Mouse (Mus musculus) ES-E14 (cell line): ENCODE data around the gene Atxn10.

Source experiments
- CHD2 ChIP-seq: IDR thresholded peaks from 2 replicates; pipeline ENCODE4 v1.6.1; 2014; ENCODE audit warnings: mild to moderate bottlenecking, low read depth, low read length, inconsistent platforms
- MAFK ChIP-seq: IDR thresholded peaks from 2 replicates; pipeline ENCODE4 v1.6.1; 2014; ENCODE audit warnings: mild to moderate bottlenecking, low read depth, low read length, inconsistent platforms; ENCODE audit not compliant: insufficient read depth
- ZC3H11A ChIP-seq: IDR thresholded peaks from 2 replicates; pipeline ENCODE4 v1.6.1; 2012; ENCODE audit warnings: low read depth, mild to moderate bottlenecking, inconsistent platforms, low read length, borderline replicate concordance

- TF ChIP-seq CHD2 (no peak), MAFK (no peak), ZC3H11A (no peak)
Observed at GRCm38 (mm10) chr15:85389915-85390314, 53.9 kb downstream of the Atxn10 start.
